Mouse (Mus musculus): Measurements from ENCODE around the gene Pdp2.

DNA sequence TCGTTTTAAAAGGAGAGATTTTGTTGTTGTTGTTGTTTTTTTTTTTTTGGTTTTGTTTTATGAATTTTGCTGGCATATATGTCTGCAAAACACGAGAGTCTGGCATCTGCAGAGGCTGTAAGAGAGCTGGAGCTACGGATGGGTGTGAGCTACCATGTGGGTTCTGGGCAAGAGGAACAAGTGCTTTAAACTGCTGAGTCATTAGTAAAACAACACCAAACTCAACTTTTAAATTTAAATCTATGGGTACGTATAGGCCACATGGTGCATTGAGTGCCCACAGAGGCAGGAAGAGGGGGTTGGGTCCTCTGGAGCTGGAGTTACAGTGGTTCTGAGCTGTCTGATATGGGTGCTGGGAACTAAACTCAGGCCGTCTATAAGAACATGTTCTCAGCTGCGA, 46.8 kb downstream of the Pdp2 start:
- TF ChIP-seq CTCF (IDR thresholded peaks at IDR 0.05; ENCODE audit: insufficient read depth, low read length) (no peak), POLR2A (IDR thresholded peaks at IDR 0.05; ENCODE audit: borderline replicate concordance, extremely low read depth, low read depth, low read length) (no peak)
